Mouse (Mus musculus) kidney, adult 18-20 months (tissue): ENCODE data around the gene Mpo.

Experiments
- DNase-seq: peaks from one replicate; pipeline ENCODE4 v3.0.0; 2021

The Mpo gene

GRCm38 (mm10) chr11:87807433-87807832, 14.1 kb downstream of the Mpo start:
- no peak for DNase-seq

- DNase-seq = no peak
Observed at GRCm38 (mm10) chr11:87808236-87808635, 14.9 kb downstream of the Mpo start.

- no peak for DNase-seq
Observed at GRCm38 (mm10) chr11:87811396-87811795, 18.0 kb downstream of the Mpo start.

- no peak for DNase-seq
Observed at GRCm38 (mm10) chr11:87814831-87815230, 21.4 kb downstream of the Mpo start.

- peak; percentile 43 for DNase-seq
Observed at GRCm38 (mm10) chr11:87816707-87817442, 23.5 kb downstream of the Mpo start.

GRCm38 (mm10) chr11:87817443-87817773, 24.0 kb downstream of the Mpo start:
- no peak for DNase-seq

GRCm38 (mm10) chr11:87821502-87821901, 28.1 kb downstream of the Mpo start:
- DNase-seq = no peak

- no peak for DNase-seq
Observed at GRCm38 (mm10) chr11:87828239-87828900, 35.0 kb downstream of the Mpo start, which contains the start of gene Lpo. TSS of gene Lpo (minus strand) at chr11:87828289.

- no peak for DNase-seq
Observed at GRCm38 (mm10) chr11:87840676-87841075, 47.3 kb downstream of the Mpo start.

- no peak for DNase-seq
Observed at GRCm38 (mm10) chr11:87841436-87841835, 48.1 kb downstream of the Mpo start.

GRCm38 (mm10) chr11:87846968-87847600, 53.7 kb downstream of the Mpo start:
- no peak for DNase-seq

- DNase-seq = no peak
Observed at GRCm38 (mm10) chr11:87847884-87848283, 54.5 kb downstream of the Mpo start.

- DNase-seq = peak; percentile 90
Observed at GRCm38 (mm10) chr11:87852690-87853596, 59.6 kb downstream of the Mpo start, which contains the start of gene Mks1. TSS of gene Mks1 (plus strand) at chr11:87853215.

GRCm38 (mm10) chr11:87853597-87853954, 60.2 kb downstream of the Mpo start:
- no peak for DNase-seq
